Mouse (Mus musculus) MEL (cell line): ENCODE results near the gene Clca3b.

Source experiments
- CHD1 ChIP-seq: IDR thresholded peaks from 2 replicates; pipeline ENCODE4 v1.6.1; 2012; ENCODE audit warnings: low read depth, mild to moderate bottlenecking, inconsistent platforms, low read length, improper control_type of control experiment
- ETS1 ChIP-seq: IDR thresholded peaks from 2 replicates; pipeline ENCODE4 v1.6.1; 2012; ENCODE audit warnings: low read depth, mild to moderate bottlenecking, inconsistent platforms, low read length, improper control_type of control experiment, moderate library complexity
- GATA1 ChIP-seq: IDR thresholded peaks from 2 replicates; pipeline ENCODE4 v1.6.1; 2011; ENCODE audit warnings: low read depth, low read length, improper control_type of control experiment
- MXI1 ChIP-seq: IDR thresholded peaks from 2 replicates; pipeline ENCODE4 v1.6.1; 2011; ENCODE audit warnings: mild to moderate bottlenecking, low read depth, low read length, improper control_type of control experiment
- POLR2A ChIP-seq, 2 experiments: IDR thresholded peaks; 2 replicates each; pipeline ENCODE4 v1.6.1; 2011 to 2012; ENCODE audit warnings: low read length in 2 of 2, mild to moderate bottlenecking in 2 of 2, control low read depth in 1 of 2, improper control_type of control experiment in 1 of 2, low read depth in 1 of 2, moderate library complexity in 1 of 2; ENCODE audit not compliant: control insufficient read depth in 1 of 2, insufficient read depth in 1 of 2, poor library complexity in 1 of 2
- POLR2AphosphoS2 ChIP-seq: IDR thresholded peaks from 2 replicates; pipeline ENCODE4 v1.6.1; 2011; ENCODE audit warnings: low read length, improper control_type of control experiment
- RAD21 ChIP-seq: IDR thresholded peaks from 2 replicates; pipeline ENCODE4 v1.6.1; 2011; ENCODE audit warnings: mild to moderate bottlenecking, low read depth, low read length, improper control_type of control experiment
- TAL1 ChIP-seq: IDR thresholded peaks from 2 replicates; pipeline ENCODE4 v1.6.1; 2012; ENCODE audit warnings: mild to moderate bottlenecking, inconsistent platforms, low read length, moderate library complexity, mixed read lengths
- USF1 ChIP-seq: IDR thresholded peaks from 2 replicates; pipeline ENCODE4 v1.6.1; 2014; ENCODE audit warnings: low read depth, mild to moderate bottlenecking, inconsistent platforms, low read length, improper control_type of control experiment, moderate library complexity
- ZKSCAN1 ChIP-seq: IDR thresholded peaks from 2 replicates; pipeline ENCODE4 v1.6.1; 2012; ENCODE audit warnings: low read depth, mild to moderate bottlenecking, inconsistent platforms, low read length, improper control_type of control experiment, moderate library complexity

DNA sequence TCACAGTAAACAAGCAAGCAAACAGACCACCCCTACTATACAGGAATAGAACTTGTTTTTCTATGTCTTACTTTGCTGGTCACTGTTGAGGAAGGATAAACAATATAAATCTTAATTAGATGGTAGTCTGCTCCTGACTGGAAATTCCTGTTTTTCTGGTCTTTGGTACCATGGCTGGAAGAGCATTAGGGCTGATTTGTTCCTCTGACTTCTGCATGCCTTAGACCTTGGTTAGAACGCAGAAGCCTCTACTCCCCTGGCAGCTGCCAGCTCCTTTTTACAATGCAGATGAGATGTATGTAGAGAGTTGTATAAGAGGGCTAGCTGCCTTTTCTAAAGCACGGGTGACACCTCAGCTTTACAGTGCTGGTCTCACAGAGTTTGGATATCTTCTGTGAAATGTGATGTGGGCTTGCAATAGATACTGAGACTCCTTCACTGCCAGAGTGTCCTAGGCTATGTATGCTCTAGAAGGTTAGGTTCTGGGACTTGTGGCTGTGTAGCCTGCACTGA, 41.1 kb upstream of the Clca3b start:
- TF ChIP-seq POLR2A (IDR thresholded peaks at IDR 0.05; ENCODE audit: control insufficient read depth in 1 of 2, insufficient read depth in 1 of 2, low read depth in 1 of 2, low read length in 2 of 2, poor library complexity in 1 of 2) (no peak), RAD21 (no peak), GATA1 (no peak), ZKSCAN1 (no peak), USF1 (no peak), ETS1 (no peak), CHD1 (no peak), TAL1 (no peak), MXI1 (no peak), POLR2AphosphoS2 (no peak)
